Mouse (Mus musculus) liver, postnatal 0 days (tissue): Measurements from ENCODE around the gene Tbc1d2b. TPM values are rescaled to one million over a fixed set of nuclear protein-coding genes. Genes with fewer than 3 reads are reported as not detected.

Source experiments
- ATAC-seq: fragments of 200-750 bp; cut with Nextera tagmentation; 2 replicates; pipeline ENCODE4 v1.8.0; 2017; ENCODE audit warnings: mild to moderate bottlenecking, moderate library complexity
- DNase-seq: peaks from one replicate; pipeline ENCODE4 v3.0.0-alpha.2; 2016
- H3K27ac ChIP-seq: fragments of 300-500 bp; sonication (generic); 2 replicates; pipeline ENCODE4 v1.5.1; 2014; ENCODE audit warnings: antibody characterized with exemption, moderate library complexity, mild to moderate bottlenecking, low read depth
- H3K27me3 ChIP-seq: fragments of 300-500 bp; sonication (generic); 2 replicates; pipeline ENCODE4 v1.6.1; 2014; ENCODE audit warnings: low read length, control low read depth, mixed read lengths; ENCODE audit not compliant: insufficient read depth
- H3K36me3 ChIP-seq: fragments of 300-500 bp; sonication (generic); replicated peaks from 2 replicates; pipeline ENCODE4 v1.6.1; 2014; ENCODE audit warnings: mild to moderate bottlenecking, control low read depth, low read length, moderate library complexity, mixed read lengths; ENCODE audit not compliant: insufficient read depth
- H3K4me1 ChIP-seq: fragments of 300-500 bp; sonication (generic); 2 replicates; pipeline ENCODE4 v1.6.1; 2014; ENCODE audit warnings: antibody characterized with exemption, mild to moderate bottlenecking, control low read depth; ENCODE audit not compliant: insufficient read depth
- H3K4me2 ChIP-seq: fragments of 300-500 bp; sonication (generic); 2 replicates; pipeline ENCODE4 v1.6.1; 2014; ENCODE audit warnings: low read depth, mild to moderate bottlenecking, low read length, moderate library complexity, mixed read lengths
- H3K4me3 ChIP-seq: fragments of 300-500 bp; sonication (generic); 2 replicates; pipeline ENCODE4 v1.5.1; 2014; ENCODE audit warnings: low read depth, low read length
- H3K9ac ChIP-seq: fragments of 300-500 bp; sonication (generic); replicated peaks from 2 replicates; pipeline ENCODE4 v1.6.1; 2014; ENCODE audit warnings: mild to moderate bottlenecking, moderate library complexity
- H3K9me3 ChIP-seq: fragments of 300-500 bp; sonication (generic); 2 replicates; pipeline ENCODE4 v1.6.1; 2016; ENCODE audit warnings: mild to moderate bottlenecking, control low read depth, low read length, mixed read lengths
- CTCF ChIP-seq: sonication (generic); IDR thresholded peaks from 2 replicates; pipeline ENCODE4 v1.5.1; 2016; ENCODE audit warnings: antibody characterized with exemption, low read depth
- EP300 ChIP-seq: IDR thresholded peaks from 2 replicates; pipeline ENCODE4 v1.6.1; 2016; ENCODE audit warnings: antibody characterized with exemption, low read depth, mild to moderate bottlenecking
- WGBS: fragments of 180-500 bp; shearing (Covaris S2); extraction: QIAGEN DNeasy Blood & Tissue Kit; methylation state at CpG from one replicate; pipeline ENCODE4 v1.1.7; 2014; ENCODE audit not compliant: insufficient replicate concordance; 5-methylcytosine and 5-hydroxymethylcytosine counted together
- polyA plus RNA-seq: library from polyadenylated mRNA; unstranded; fragments of >200 nt; fragmentation: Nextera tagmentation; extraction: Ambion mirVana; gene quantifications from 2 replicates; pipeline ENCODE4 v1.2.1, GENCODE M21; 2015

The Tbc1d2b gene
- polyA plus RNA-seq, 1 experiment from 2014 or later = 6.2 TPM

DNA sequence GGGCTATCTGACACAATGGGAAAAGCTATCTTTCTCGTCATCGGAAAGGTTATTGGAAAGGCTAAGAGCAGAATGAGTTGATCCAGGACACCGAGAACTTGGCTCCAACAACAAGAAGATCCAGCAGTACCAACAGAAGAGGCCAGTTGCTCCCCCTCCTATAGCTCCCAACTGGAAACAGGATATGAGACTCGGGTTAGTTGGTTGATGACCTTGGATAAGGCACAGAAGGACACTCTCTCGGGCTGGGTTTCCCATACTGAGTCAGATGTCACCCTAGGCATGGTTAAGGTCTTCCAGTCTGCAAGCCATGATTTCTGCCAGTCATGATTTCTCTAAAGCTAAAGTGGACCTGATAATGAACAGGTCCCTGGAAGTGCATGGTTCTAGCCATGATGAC lies 35.8 kb downstream of the Tbc1d2b start:
- H3K27me3 ChIP-seq = no peaks in the 10 kb centered on the region
- no peak overlapping the region for H3K9ac ChIP-seq
- TF ChIP-seq CTCF = no peak
- TF ChIP-seq EP300 = no peak
- no peak overlapping the region for H3K4me2 ChIP-seq
- DNase-seq (no peak), ATAC-seq (no peak)
- H3K9me3 ChIP-seq = no peaks in the 10 kb centered on the region
- peak overlapping the region; percentile 96 for H3K27ac ChIP-seq
- H3K36me3 ChIP-seq = peaks cover 38% of the 10 kb centered on the region
- 80% methylated on average over 5 of the region's 5 CpGs for WGBS
- H3K4me3 ChIP-seq = no peak overlapping the region
- H3K4me1 ChIP-seq = peaks cover 60% of the 10 kb centered on the region

DNA sequence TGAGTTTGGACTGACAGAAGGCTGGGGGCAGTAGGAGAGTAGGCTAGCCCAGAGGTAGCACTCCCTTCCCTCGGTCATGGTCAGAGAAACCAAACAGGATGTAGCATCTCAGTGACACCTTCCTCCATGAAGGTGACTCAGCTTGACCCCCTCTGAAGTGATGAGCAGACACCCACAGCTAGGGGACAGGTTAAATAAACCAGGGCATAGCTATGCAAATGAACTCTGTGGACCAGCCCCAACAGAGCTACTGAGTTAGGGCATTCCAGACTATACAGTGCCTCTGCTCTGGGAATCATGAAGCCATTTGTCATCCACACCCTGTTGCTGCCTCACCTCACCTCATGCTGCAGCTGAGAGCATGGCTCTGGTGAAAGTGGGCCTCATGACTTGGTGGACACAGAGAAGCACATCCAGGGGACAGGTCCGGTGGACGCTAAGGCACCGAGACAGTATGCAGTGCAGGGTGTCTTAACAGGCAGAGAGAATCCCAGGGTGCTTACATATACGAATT lies 36.6 kb downstream of the Tbc1d2b start:
- DNase-seq (no peak), ATAC-seq (no peak)
- H3K36me3 ChIP-seq = peaks cover 37% of the 10 kb centered on the region
- no peak overlapping the region for H3K9ac ChIP-seq
- no peak for TF ChIP-seq CTCF
- TF ChIP-seq EP300 = no peak
- no peak overlapping the region for H3K4me3 ChIP-seq
- WGBS = 87% methylated on average over 5 of the region's 5 CpGs
- H3K9me3 ChIP-seq = no peaks in the 10 kb centered on the region
- peaks cover 60% of the 10 kb centered on the region for H3K4me1 ChIP-seq
- H3K27me3 ChIP-seq = no peaks in the 10 kb centered on the region
- H3K27ac ChIP-seq = peak overlapping the region; percentile 96
- H3K4me2 ChIP-seq = no peak overlapping the region

GRCm38 (mm10) chr9:90232781-90233690 lies 37.6 kb downstream of the Tbc1d2b start:
- TF ChIP-seq EP300 (no peak), CTCF (no peak)
- WGBS = 75% methylated on average over 8 of the region's 8 CpGs
- Histone ChIP-seq H3K27ac (peak overlapping the region; percentile 72), H3K27me3 (no peaks in the 10 kb centered on the region), H3K4me2 (no peak overlapping the region), H3K9ac (no peak overlapping the region), H3K9me3 (no peaks in the 10 kb centered on the region), H3K4me1 (peaks cover 57% of the 10 kb centered on the region), H3K4me3 (no peak overlapping the region), H3K36me3 (peaks cover 34% of the 10 kb centered on the region)
- peak; percentile 16 for ATAC-seq
- DNase-seq = peak; percentile 33

- no peak overlapping the region for H3K4me3 ChIP-seq
- H3K4me2 ChIP-seq = no peak overlapping the region
- ATAC-seq = no peak
- TF ChIP-seq EP300 (no peak), CTCF (peak; percentile 39)
- no peak for DNase-seq
- 84% methylated on average over 12 of the region's 12 CpGs for WGBS
- no peaks in the 10 kb centered on the region for H3K9me3 ChIP-seq
- H3K9ac ChIP-seq = no peak overlapping the region
- H3K36me3 ChIP-seq = peaks cover 64% of the 10 kb centered on the region
- peak overlapping the region; percentile 40; the same call in 1 of the 2 replicates for H3K27ac ChIP-seq
- H3K4me1 ChIP-seq = peaks cover 4% of the 10 kb centered on the region
- H3K27me3 ChIP-seq = no peaks in the 10 kb centered on the region
Observed at GRCm38 (mm10) chr9:90227171-90227570, 43.4 kb downstream of the Tbc1d2b start.

DNA sequence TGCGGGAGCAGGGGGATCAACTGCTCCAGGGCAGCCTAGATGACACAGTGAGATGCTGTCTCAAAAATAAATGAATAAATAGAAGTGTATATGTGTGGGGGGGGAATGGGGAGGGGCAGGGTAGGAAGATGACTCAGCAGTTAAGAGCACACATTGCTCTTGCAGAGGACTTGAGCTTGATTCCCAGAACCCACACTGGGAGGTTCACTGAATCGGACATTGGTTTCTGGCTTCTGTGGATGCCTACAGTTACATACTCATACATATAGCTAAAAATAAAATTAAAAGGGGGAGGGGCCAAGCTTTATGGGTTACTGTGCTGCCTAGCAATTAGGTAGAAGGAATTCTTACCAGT lies 43.9 kb downstream of the Tbc1d2b start:
- H3K4me2 ChIP-seq = no peak overlapping the region
- peak overlapping the region; percentile 40; the same call in 1 of the 2 replicates for H3K27ac ChIP-seq
- DNase-seq = no peak
- H3K4me3 ChIP-seq = no peak overlapping the region
- H3K36me3 ChIP-seq = peaks cover 68% of the 10 kb centered on the region
- no peaks in the 10 kb centered on the region; the same call in 1 of the 2 replicates for H3K4me1 ChIP-seq
- TF ChIP-seq EP300 = no peak
- no peak for TF ChIP-seq CTCF
- peak; percentile 49; the same call in 1 of the 2 replicates for ATAC-seq
- H3K27me3 ChIP-seq = no peaks in the 10 kb centered on the region
- H3K9me3 ChIP-seq = no peaks in the 10 kb centered on the region
- WGBS = 67% methylated on average over 2 of the region's 2 CpGs
- H3K9ac ChIP-seq = no peak overlapping the region

GRCm38 (mm10) chr9:90226081-90226741 lies 44.4 kb downstream of the Tbc1d2b start:
- Histone ChIP-seq H3K4me1 (no peaks in the 10 kb centered on the region), H3K4me2 (no peak overlapping the region), H3K27me3 (no peaks in the 10 kb centered on the region), H3K36me3 (peaks cover 71% of the 10 kb centered on the region), H3K27ac (peak overlapping the region; percentile 41), H3K4me3 (no peak overlapping the region), H3K9me3 (no peaks in the 10 kb centered on the region), H3K9ac (no peak overlapping the region)
- peak; percentile 51; the same call in 1 of the 2 replicates for ATAC-seq
- TF ChIP-seq EP300 (no peak), CTCF (no peak)
- no peak for DNase-seq
- WGBS = 77% methylated on average over 21 of the region's 21 CpGs
